Mouse (Mus musculus) naive thymus-derived CD4-positive, alpha-beta T cell, adult 5 months (primary cell): ENCODE data around the gene Cldn16. TPM values are rescaled to one million over a fixed set of nuclear protein-coding genes. Genes with fewer than 3 reads are reported as not detected.

ENCODE experiments used
- polyA plus RNA-seq: library from polyadenylated mRNA; unstranded; fragments of 100-300 nt; shearing (Covaris generic); gene quantifications from one replicate; pipeline ENCODE4 v1.2.1, GENCODE M21; 2017

The Cldn16 gene
- polyA plus RNA-seq: not detected

GRCm38 (mm10) chr16:26462835-26463234, at the start of gene Cldn16:
TSS of gene Cldn16 (plus strand) at chr16:26463135.

GRCm38 (mm10) chr16:26526669-26527068, 63.7 kb downstream of the Cldn16 start, which contains the start of gene Tmem207:
TSS of gene Tmem207 (minus strand) at chr16:26526769.

Other genes with a start within 250 kb of the Cldn16 start
- not detected for gene Cldn1, start 91.3 kb upstream of the Cldn16 start, polyA plus RNA-seq
- not detected for gene Tmem207, start 63.6 kb downstream of the Cldn16 start, polyA plus RNA-seq
- gene Il1rap, start 118.6 kb downstream of the Cldn16 start, polyA plus RNA-seq: 9.6 TPM